Mouse (Mus musculus) cerebellum, adult 11 months (tissue): ENCODE results near the gene Miga1.
A peak's percentile ranks its signal among the peaks of the same experiment; 100 is the strongest.

Source experiments
- DNase-seq: peaks from one replicate; pipeline ENCODE4 v3.0.0; 2022

Miga1 gene

GRCm38 (mm10) chr3:152284759-152285158, 55.4 kb downstream of the Miga1 start:
- no peak for DNase-seq

- no peak for DNase-seq
These were observed 55.9 kb downstream of the Miga1 start for GRCm38 (mm10) chr3:152284306-152284705.

GRCm38 (mm10) chr3:152282126-152282525, 58.1 kb downstream of the Miga1 start:
- DNase-seq, result no peak

- no peak for DNase-seq
These were observed 61.8 kb downstream of the Miga1 start for GRCm38 (mm10) chr3:152278431-152278830.

GRCm38 (mm10) chr3:152277912-152278311, 62.3 kb downstream of the Miga1 start:
- no peak for DNase-seq

GRCm38 (mm10) chr3:152276935-152277334, 63.3 kb downstream of the Miga1 start:
- no peak for DNase-seq

- no peak for DNase-seq
These were observed 65.2 kb downstream of the Miga1 start for GRCm38 (mm10) chr3:152275008-152275407.

- no peak for DNase-seq
These were observed 67.1 kb downstream of the Miga1 start for GRCm38 (mm10) chr3:152272974-152273685.

- no peak for DNase-seq
These were observed 68.3 kb downstream of the Miga1 start for GRCm38 (mm10) chr3:152271876-152272275.

GRCm38 (mm10) chr3:152271071-152271710, 69.0 kb downstream of the Miga1 start:
- no peak for DNase-seq

- no peak for DNase-seq
These were observed 72.1 kb downstream of the Miga1 start for GRCm38 (mm10) chr3:152268099-152268498.

- no peak for DNase-seq
These were observed 74.2 kb downstream of the Miga1 start, which contains the start of gene Nexn for GRCm38 (mm10) chr3:152266036-152266421. TSS of gene Nexn (minus strand) at chr3:152266350.

GRCm38 (mm10) chr3:152265351-152266035, 74.7 kb downstream of the Miga1 start:
- no peak for DNase-seq

GRCm38 (mm10) chr3:152264830-152265229, 75.4 kb downstream of the Miga1 start:
- no peak for DNase-seq

GRCm38 (mm10) chr3:152264374-152264773, 75.8 kb downstream of the Miga1 start:
- DNase-seq, result no peak

- no peak for DNase-seq
These were observed 78.3 kb downstream of the Miga1 start for GRCm38 (mm10) chr3:152261948-152262347.

GRCm38 (mm10) chr3:152261436-152261835, 78.8 kb downstream of the Miga1 start:
- DNase-seq, result no peak

GRCm38 (mm10) chr3:152260362-152260761, 79.8 kb downstream of the Miga1 start:
- no peak for DNase-seq

- DNase-seq, result peak; percentile 39
These were observed 80.8 kb downstream of the Miga1 start for GRCm38 (mm10) chr3:152259409-152259808.

GRCm38 (mm10) chr3:152257528-152257927, 82.7 kb downstream of the Miga1 start:
- no peak for DNase-seq

- DNase-seq, result no peak
These were observed 89.7 kb downstream of the Miga1 start for GRCm38 (mm10) chr3:152250487-152250886.

GRCm38 (mm10) chr3:152247708-152248107, 92.5 kb downstream of the Miga1 start:
- DNase-seq, result no peak

- DNase-seq, result no peak
These were observed 94.8 kb downstream of the Miga1 start for GRCm38 (mm10) chr3:152245273-152245910.
